Mouse (Mus musculus) ES-E14 (cell line): ENCODE results near the gene Csrnp1. TPM values are rescaled to one million over a fixed set of nuclear protein-coding genes. Genes with fewer than 3 reads are reported as not detected.
A peak's percentile ranks its signal among the peaks of the same experiment; 100 is the strongest.

Experiments
- DNase-seq: peaks from one replicate; pipeline ENCODE4 v3.0.0-alpha.2; 2013; ENCODE audit warnings: low read depth, low spot score
- H3K27ac ChIP-seq: 2 replicates; pipeline ENCODE4 v1.5.1; 2012; ENCODE audit warnings: low read depth, mild to moderate bottlenecking, low read length, moderate library complexity, mixed read lengths; ENCODE audit not compliant: poor library complexity, insufficient read depth, severe bottlenecking
- H3K36me3 ChIP-seq: 2 replicates; pipeline ENCODE4 v1.6.1; 2012; ENCODE audit warnings: mild to moderate bottlenecking, low read length, moderate library complexity, mixed read lengths; ENCODE audit not compliant: control insufficient read depth, poor library complexity, insufficient read depth, severe bottlenecking
- H3K4me1 ChIP-seq, 2 experiments: fragments of 150-350 bp in 1 of 2; sonication (generic) in 1 of 2; 2 replicates each; pipeline ENCODE4 v1.6.1; 2012; ENCODE audit warnings: low read length in 2 of 2, mild to moderate bottlenecking in 1 of 2, mixed read lengths in 1 of 2; ENCODE audit not compliant: control insufficient read depth in 2 of 2, insufficient read depth in 2 of 2, poor library complexity in 1 of 2
- H3K4me3 ChIP-seq, 2 experiments: fragments of 150-350 bp in 1 of 2; sonication (generic) in 1 of 2; 2 replicates each; pipeline ENCODE4 v1.5.1; 2012; ENCODE audit warnings: low read length in 2 of 2, low read depth in 1 of 2, mild to moderate bottlenecking in 1 of 2, mixed read lengths in 1 of 2; ENCODE audit not compliant: insufficient read depth in 1 of 2, poor library complexity in 1 of 2, severe bottlenecking in 1 of 2
- H3K9ac ChIP-seq: 2 replicates; pipeline ENCODE4 v1.6.1; 2012; ENCODE audit warnings: low read depth, mild to moderate bottlenecking, low read length, mixed read lengths; ENCODE audit not compliant: poor library complexity, insufficient read depth, severe bottlenecking
- H3K9me3 ChIP-seq: fragments of 150-350 bp; sonication (generic); 2 replicates; pipeline ENCODE4 v1.6.1; 2012; ENCODE audit warnings: low read depth, mild to moderate bottlenecking, low read length; ENCODE audit not compliant: control insufficient read depth, insufficient read depth
- CHD2 ChIP-seq: IDR thresholded peaks from 2 replicates; pipeline ENCODE4 v1.6.1; 2014; ENCODE audit warnings: mild to moderate bottlenecking, low read depth, low read length, inconsistent platforms
- HCFC1 ChIP-seq: IDR thresholded peaks from 2 replicates; pipeline ENCODE4 v1.6.1; 2012; ENCODE audit warnings: low read length, inconsistent platforms, borderline replicate concordance; ENCODE audit not compliant: insufficient read depth
- MAFK ChIP-seq: IDR thresholded peaks from 2 replicates; pipeline ENCODE4 v1.6.1; 2014; ENCODE audit warnings: mild to moderate bottlenecking, low read depth, low read length, inconsistent platforms; ENCODE audit not compliant: insufficient read depth
- ZC3H11A ChIP-seq: IDR thresholded peaks from 2 replicates; pipeline ENCODE4 v1.6.1; 2012; ENCODE audit warnings: low read depth, mild to moderate bottlenecking, inconsistent platforms, low read length, borderline replicate concordance
- ZNF384 ChIP-seq: IDR thresholded peaks from 2 replicates; pipeline ENCODE4 v1.6.1; 2012; ENCODE audit warnings: low read depth, low read length, inconsistent platforms
- in situ Hi-C, 2 experiments: fragments of 600-800 bp; cut with MboI; formaldehyde crosslinking; loops; one replicate each; pipeline ENCODE4 v1.15.1; 2025; ENCODE audit warnings: low sequenced_read_pairs in 2 of 2, inconsistent platforms in 1 of 2; ENCODE audit not compliant: unreplicated experiment in 2 of 2
- total RNA-seq: library from RNA; depleted of rRNA; stranded (reverse); fragments of 300-350 nt; gene quantifications from 2 replicates; pipeline ENCODE4 v1.2.3, GENCODE M21; 2012

The Csrnp1 gene
- total RNA-seq, 1 experiment = 57.8 TPM

GRCm38 (mm10) chr9:119974609-119975008, 9.8 kb downstream of the Csrnp1 start:
- Histone ChIP-seq H3K27ac (no peak overlapping the region), H3K36me3 (peaks cover 42% of the 10 kb centered on the region), H3K4me1 (peaks cover 2 to 37% of the 10 kb centered on the region in 2 experiments), H3K4me3 (peak overlapping the region; percentile 67 to 70; a peak in 3 of 4 replicates), H3K9ac (no peak overlapping the region), H3K9me3 (no peaks in the 10 kb centered on the region)
- in situ Hi-C loops = no loop called here
- TF ChIP-seq CHD2 (no peak), ZC3H11A (no peak), ZNF384 (no peak), MAFK (no peak), HCFC1 (no peak)
- no peak for DNase-seq

GRCm38 (mm10) chr9:119973869-119974520, 10.5 kb downstream of the Csrnp1 start:
- TF ChIP-seq ZNF384 (no peak), MAFK (no peak), CHD2 (no peak)
- Histone ChIP-seq H3K36me3 (peaks cover 42% of the 10 kb centered on the region), H3K4me3 (peak overlapping the region; percentile 67 to 70), H3K4me1 (peaks cover under 1 to 30% of the 10 kb centered on the region in 2 experiments), H3K9me3 (no peaks in the 10 kb centered on the region), H3K9ac (peak overlapping the region; percentile 68), H3K27ac (no peak overlapping the region)
- peak; percentile 81 for DNase-seq
- in situ Hi-C loops = no loop called here

- H3K27ac ChIP-seq = no peak overlapping the region
- in situ Hi-C loops = no loop called here
- H3K36me3 ChIP-seq = peaks cover 42% of the 10 kb centered on the region
- peak overlapping the region; percentile 9; the same call in 1 of the 2 replicates for H3K9ac ChIP-seq
- H3K4me3 ChIP-seq = no peak overlapping the region
- no peaks in the 10 kb centered on the region for H3K9me3 ChIP-seq
- DNase-seq = no peak
- peaks cover 0 to 23% of the 10 kb centered on the region in 2 experiments for H3K4me1 ChIP-seq
- TF ChIP-seq ZNF384 (no peak), HCFC1 (no peak), CHD2 (no peak), MAFK (no peak), ZC3H11A (no peak)
These were observed 11.2 kb downstream of the Csrnp1 start for GRCm38 (mm10) chr9:119973281-119973680.

GRCm38 (mm10) chr9:119972582-119972981, 11.9 kb downstream of the Csrnp1 start:
- peaks cover 42% of the 10 kb centered on the region for H3K36me3 ChIP-seq
- H3K4me1 ChIP-seq = peaks cover 0 to 19% of the 10 kb centered on the region in 2 experiments
- no peak for TF ChIP-seq ZNF384
- no peak for TF ChIP-seq ZC3H11A
- TF ChIP-seq MAFK = no peak
- no peak for TF ChIP-seq HCFC1
- TF ChIP-seq CHD2 = no peak
- H3K9ac ChIP-seq = no peak overlapping the region
- DNase-seq = no peak
- H3K27ac ChIP-seq = no peak overlapping the region
- in situ Hi-C loops = no loop called here
- no peak overlapping the region for H3K4me3 ChIP-seq
- no peaks in the 10 kb centered on the region for H3K9me3 ChIP-seq

- H3K9ac ChIP-seq = no peak overlapping the region
- H3K4me1 ChIP-seq = peaks cover 0 to 15% of the 10 kb centered on the region in 2 experiments; a peak in 3 of 4 replicates
- in situ Hi-C loops = no loop called here
- peaks cover 42% of the 10 kb centered on the region for H3K36me3 ChIP-seq
- H3K27ac ChIP-seq = no peak overlapping the region
- no peak for DNase-seq
- no peak overlapping the region for H3K4me3 ChIP-seq
- no peaks in the 10 kb centered on the region for H3K9me3 ChIP-seq
- no peak for TF ChIP-seq HCFC1
- TF ChIP-seq ZNF384 = no peak
- TF ChIP-seq MAFK = no peak
- no peak for TF ChIP-seq CHD2
- TF ChIP-seq ZC3H11A = no peak
These were observed 12.3 kb downstream of the Csrnp1 start for GRCm38 (mm10) chr9:119972166-119972565.
